Mouse (Mus musculus): ENCODE measurements around the gene Fam166a.

GRCm38 (mm10) chr2:25228431-25228889, 9.9 kb downstream of the Fam166a start:
- no peak for TF ChIP-seq ZC3H11A (IDR thresholded peaks at IDR 0.05; ENCODE audit: borderline replicate concordance, low read depth, low read length)
- no peak for TF ChIP-seq CHD2 (IDR thresholded peaks at IDR 0.05; ENCODE audit: low read depth, low read length)
- no peak for TF ChIP-seq ZNF384 (IDR thresholded peaks at IDR 0.05; ENCODE audit: low read depth, low read length)
- peak; percentile 71; the same call in 1 of the 2 replicates for TF ChIP-seq HCFC1 (IDR thresholded peaks at IDR 0.05; ENCODE audit: borderline replicate concordance, insufficient read depth, low read length)

All from ES-E14 (cell line).